Mouse (Mus musculus) heart, postnatal 14 days (tissue): ENCODE measurements around the gene Robo2. TPM values are rescaled to one million over a fixed set of nuclear protein-coding genes. Genes with fewer than 3 reads are reported as not detected.

Experiments
- DNase-seq, 2 experiments: peaks; one replicate each; pipeline ENCODE4 v3.0.0; 2021 to 2022
- intact Hi-C: fragments of 180-260 bp; cut with DNase I; formaldehyde crosslinking; loops from one replicate; pipeline ENCODE4 v1.15.1; 2025
- long read RNA-seq, 2 experiments: library from polyadenylated mRNA; stranded (forward); transcript quantifications; one replicate each; pipeline ENCODE4 v2.0.0; 2021
- total RNA-seq, 2 experiments: library from RNA; stranded (reverse); gene quantifications; 2 replicates each; pipeline ENCODE4 v1.2.3; 2021

The Robo2 gene
- total RNA-seq: 1 to 10 TPM; 1.9 to 2.4 TPM
- long read RNA-seq, experiment 1: 0 reads
- long read RNA-seq, experiment 2: 0 reads

DNA sequence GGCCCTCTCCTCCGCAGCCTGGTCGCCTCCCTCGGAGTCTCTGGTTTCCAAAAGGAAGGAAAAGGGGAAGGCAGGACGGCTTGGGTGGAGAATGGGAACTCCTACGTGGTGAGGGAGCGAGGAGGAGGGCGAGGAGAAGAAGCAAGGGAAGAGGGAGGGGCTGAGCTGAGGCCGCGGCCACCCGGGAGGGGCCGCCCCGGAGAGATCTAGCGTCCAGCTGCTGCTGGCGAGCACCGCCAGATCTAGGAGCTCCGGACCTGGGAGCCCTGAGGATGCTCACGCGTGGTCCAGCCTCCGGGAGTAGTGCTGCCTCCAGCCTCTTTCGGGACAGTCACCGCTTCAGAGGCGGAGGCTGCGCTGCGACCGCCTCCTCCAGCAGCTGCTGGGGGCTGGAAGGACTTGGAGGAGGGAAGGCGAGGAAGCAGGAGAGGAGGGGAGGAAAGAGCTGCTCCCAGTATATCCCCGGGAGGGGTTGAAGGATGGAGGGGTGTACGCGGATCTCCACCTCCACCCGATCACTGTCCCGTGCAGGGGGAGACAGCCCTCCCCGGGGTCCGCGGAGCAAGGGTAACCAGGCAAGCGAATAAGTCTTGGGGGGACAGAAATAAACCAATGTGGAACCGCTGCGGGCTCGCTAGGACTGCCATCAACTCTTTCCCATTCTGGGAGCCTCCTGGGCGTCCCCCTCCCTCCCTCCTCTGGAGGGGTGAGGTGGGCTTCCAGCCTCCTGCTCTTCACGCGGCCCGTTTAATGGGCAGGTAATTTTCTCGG, at the start of gene Robo2:
Gene Robo2 (minus strand): TSS at position 345 of the 771 bp plus-strand sequence.
- intact Hi-C loops: loop anchor here (1.0 to 5.0 kb wide), 3 partner anchors 184 to 1417 kb away; no protein-coding TSS in a partner anchor
- DNase-seq: peak; percentile 60 to 64

DNA sequence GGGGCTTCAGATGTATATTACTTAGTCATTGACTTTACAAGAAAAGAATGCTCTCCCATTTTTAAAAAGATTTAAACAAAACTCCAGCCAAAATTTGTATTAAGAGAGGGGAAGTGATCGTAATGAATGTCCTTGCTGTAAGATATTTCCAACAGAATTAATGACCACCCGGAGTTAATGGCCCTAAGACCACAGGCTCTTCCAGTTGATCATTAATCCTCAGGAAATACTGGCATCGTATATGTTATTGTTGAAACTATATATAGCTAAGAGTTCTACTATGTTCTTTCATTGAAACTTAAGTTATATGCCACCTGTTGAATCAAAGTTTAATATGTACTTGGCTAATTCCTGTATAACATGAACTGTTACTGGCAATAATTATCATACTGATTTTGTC, 46.5 kb upstream of the Robo2 start:
- DNase-seq: no peak
- intact Hi-C loops: no loop called here

DNA sequence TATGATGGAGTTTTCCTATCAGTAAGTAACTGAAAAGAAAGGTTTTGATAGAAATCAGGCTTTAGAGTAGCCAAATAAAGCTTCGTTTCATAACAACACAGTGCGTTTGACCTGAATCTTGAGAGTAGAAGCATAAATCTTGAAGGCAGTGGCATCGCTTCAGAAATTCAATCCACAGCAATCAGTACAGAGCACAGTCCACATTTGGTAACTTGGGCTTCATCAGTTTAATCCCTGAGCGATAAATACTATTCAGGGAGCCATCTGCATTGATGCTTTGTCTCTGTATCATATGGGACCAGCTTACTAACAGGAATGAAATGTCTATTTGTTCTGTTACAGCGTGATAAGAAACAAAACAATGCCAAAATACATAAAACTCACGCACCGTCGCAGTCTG, 46.1 kb upstream of the Robo2 start:
- DNase-seq: no peak
- intact Hi-C loops: no loop called here

DNA sequence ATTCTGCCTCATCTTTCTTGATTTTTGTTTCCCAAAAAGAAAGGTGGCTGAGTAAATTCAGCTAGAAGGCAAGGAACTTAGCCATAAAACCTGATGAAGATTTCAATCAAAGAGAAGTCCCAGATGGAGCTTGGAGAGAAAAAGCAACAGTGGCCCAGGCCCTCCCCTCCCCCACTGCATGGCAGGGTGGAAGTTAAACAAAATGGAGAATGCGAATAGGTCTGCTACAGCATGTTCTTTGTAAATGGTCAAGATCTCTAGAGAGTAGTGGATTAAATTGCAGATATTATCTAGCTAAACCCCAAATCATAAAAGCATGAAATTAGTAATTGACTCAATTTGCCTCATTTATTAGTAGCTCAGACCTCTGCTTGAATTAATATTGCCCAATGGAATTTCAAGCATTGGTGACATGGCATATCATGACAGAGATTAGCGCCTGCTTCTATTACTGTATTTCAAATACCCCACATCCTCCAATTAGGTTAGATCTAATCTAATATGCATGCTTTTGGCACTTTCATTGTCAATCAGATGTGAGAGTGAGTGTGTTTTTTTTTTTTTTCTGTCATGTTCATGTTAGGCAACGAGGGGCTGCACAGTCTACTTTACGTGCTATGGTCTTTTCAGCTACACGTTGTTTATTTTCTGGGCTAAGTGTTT, 45.3 kb upstream of the Robo2 start:
- DNase-seq: no peak
- intact Hi-C loops: no loop called here

DNA sequence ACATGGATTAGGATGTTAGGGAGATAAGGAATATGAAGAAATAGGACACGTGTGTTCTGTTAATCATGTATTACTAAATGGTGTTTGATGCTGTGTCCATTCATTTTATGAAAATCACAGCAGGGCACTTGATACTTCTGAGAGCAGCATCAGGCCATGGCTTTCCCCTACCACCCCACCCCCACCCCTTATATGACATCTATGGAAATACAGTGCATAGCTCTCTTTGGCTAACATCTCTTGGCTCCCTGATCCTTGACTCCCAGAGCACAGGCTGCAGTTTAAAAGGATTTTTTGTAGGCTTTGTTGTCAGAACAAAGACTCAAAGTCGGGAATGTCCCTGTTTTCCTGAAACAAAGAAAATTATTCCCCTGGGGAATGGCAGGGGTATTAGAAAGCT, 43.6 kb upstream of the Robo2 start:
- intact Hi-C loops: no loop called here
- DNase-seq: no peak

DNA sequence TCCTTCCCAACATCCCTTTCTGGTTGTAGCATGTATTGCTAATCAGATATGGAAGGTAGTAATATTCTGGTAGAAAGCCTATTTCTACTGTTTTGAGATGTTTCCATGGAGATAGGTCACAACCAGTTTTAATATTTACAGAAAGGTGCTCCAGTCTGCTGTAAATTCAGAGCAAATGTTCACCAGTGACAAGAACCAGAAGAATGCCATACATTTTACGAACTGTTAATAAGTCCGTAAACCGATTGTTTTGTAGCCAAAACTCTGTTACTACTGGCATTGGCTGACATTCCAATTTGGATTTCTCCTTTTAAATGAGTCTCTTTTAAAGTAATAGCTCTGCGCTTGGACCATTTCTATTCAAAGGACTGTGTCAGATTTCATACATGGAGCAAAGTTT, 36.4 kb upstream of the Robo2 start:
- intact Hi-C loops: no loop called here
- DNase-seq: no peak

DNA sequence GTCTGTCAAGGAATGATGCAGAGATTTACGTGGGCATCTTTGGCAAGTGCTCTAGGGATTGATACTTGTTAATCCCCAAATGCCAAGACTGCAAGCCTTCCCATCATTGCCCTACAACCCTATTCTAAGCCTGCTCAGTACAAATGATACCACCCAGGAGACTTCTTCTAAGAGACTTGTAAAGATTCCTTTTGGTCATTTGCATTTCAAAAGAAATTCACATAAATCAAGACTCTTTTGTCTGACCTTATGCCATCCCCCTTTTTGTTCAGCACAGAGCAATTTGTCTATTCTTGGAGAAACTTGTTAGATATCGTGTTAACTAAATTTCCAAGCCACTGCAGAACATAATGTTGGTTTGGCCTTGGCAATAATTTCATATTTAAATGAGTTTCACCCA, 15.4 kb upstream of the Robo2 start:
- no peak for DNase-seq
- intact Hi-C loops: no loop called here

DNA sequence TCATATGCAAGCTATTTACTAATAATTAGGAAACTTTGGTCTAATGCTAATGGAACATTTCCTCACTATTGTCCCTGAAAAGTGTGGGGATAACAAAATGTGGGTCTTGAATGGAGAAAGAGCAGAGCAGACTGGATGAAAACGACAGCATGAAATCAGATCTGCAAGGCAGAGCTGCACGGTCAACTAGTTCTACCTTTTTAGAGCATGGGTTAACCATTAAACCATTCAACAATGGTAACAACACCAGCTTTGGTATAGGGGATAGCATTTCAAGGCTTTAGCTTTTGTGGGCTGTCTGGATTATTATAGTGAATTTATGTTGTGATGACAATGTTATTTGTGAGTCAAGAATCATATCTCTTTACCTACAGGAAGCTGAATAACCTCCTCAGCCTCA, 8.7 kb upstream of the Robo2 start:
- intact Hi-C loops: no loop called here
- no peak for DNase-seq

DNA sequence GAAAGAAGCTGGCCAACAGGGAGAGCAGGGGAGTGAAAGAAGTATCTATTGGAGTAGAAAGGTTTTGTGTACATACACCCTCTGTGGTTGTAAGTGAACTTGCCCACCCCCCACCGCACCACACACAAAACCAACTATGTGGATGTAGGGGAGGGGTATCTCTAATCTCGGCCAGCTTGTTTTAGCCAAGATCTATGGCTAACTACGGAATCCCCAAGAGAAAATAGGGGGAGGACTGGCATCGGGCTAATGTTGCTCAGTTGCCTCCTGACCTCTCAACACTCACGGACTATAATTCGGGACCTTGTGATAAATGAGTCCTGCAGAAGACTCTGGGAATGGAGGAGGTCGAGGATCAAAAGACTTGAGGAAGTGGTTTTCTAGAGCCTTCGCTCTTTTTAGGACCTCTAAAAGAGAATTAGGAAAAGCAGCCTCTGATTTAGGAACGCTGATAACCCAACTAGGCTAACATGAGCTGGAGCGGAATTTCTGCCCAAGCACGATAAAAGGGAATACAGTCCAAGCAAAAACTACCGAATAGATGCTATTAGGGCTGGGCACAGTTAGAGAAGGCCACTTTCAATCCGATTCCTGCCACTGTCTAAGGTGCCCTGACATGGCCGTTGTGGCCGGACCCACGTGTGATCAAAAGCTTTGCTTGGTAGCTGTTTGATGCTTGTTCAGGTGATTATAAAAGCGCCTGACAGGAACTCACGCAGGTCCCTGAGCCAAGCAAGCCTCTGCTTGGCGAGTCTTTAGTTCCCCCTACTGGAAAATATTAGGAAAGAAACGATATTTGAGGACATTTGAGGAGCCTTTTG, 1.1 kb upstream of the Robo2 start:
- peak; percentile 8 to 31 for DNase-seq
- intact Hi-C loops: loop anchor here (1.0 to 5.0 kb wide), 2 partner anchors 185 to 1312 kb away; no protein-coding TSS in a partner anchor

DNA sequence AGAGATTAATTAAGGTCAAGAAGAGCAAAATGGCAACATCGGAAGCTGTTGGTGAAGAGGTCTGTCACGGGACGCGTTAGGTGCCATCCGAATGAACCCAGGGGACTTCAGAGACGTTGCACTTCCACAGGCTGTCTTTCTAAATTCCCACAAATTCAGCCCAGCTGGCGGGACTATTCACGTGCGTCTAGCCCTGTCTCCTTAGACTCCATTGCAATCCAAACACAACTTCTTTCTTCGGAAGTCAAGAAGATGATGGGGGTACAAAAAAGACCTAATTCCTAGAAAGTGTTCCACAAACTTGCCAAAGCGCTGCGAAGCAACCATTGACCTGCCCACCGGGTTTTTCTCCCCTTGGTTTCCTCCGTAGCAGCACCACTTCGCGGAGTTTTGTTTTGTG, 604 bp downstream of the Robo2 start:
- intact Hi-C loops: loop anchor here (2.0 to 5.0 kb wide), 2 partner anchors 184 to 1416 kb away; no protein-coding TSS in a partner anchor

DNA sequence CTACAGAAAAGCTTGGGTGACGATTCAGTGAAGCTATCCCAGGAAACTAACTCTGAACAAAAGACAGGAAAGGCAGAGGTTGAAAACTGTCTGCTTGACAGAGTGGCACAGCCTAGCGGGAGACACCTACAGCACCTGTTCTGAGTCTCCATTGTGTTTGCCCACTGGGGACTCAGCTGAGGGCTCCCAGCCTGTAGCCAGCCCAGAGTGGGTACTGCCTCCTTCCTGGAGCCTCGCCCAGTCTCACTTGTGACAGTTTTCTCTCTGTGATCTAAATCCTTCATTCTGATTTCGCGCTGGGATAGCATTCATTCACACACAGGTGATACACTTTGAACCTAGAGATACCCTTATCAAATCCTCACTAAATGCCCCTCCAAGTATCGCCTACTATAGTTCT, 1.5 kb downstream of the Robo2 start:
- intact Hi-C loops: loop anchor here (2.0 to 5.0 kb wide), 2 partner anchors 183 to 1415 kb away; no protein-coding TSS in a partner anchor
- DNase-seq: no peak

More for the DNA sequence above, 604 bp downstream of the Robo2 start:
- DNase-seq: no peak

DNA sequence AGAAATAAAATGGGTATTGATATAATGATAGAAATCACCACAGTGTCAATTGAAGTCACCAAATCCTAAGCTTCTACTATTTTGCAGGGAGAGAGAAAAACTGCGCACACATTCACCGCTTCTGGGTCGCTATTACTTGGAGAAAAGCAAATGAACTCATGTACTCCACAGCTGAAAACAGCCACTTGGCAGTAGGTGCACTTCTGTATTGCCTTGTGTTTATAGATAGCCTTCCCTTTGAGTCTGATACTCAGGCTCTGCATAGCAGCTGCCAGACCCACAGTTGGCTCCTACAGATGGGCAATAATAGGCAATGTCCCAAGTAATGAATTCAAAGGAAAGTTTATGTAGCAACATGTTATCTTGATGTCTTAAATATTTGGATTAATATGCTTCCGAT, 2.1 kb downstream of the Robo2 start:
- intact Hi-C loops: no loop called here
- DNase-seq: no peak

DNA sequence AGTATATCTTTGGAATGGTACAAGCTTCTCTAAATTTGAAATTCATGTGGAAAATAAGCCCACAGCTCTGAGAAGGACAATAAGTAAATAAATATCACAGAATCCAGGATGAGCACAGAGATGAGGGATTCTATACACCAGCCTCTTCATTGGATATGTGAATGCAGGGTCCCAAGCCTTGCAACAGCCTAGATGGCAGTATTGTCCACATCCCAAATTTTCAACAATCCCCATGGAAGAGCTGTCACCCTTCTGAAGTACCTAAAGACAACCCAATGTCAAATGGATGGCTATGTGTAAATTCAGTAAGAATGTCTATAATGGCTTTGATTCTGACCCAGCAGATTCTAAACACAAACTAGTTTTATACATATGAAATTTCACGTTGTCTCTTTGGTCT, 3.1 kb downstream of the Robo2 start:
- DNase-seq: no peak

DNA sequence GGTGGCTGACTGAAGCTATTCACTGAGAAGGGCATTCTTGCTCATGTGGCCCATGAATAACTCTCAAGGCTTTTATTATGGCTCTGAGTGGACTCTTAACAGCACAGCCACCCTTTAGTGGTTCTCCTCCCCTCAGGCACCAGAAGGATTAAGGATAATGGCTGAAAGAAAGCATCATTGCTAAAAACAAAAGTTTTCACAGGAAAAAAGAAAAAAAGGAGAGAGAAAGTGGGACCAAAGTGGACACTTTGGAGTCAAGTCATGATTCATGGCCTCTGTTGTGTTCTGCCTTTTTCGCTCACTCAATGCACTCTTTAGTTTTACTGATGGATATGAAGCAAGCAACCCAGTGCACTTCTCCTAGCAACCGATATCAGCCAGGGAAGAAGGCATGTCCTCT, 14.3 kb downstream of the Robo2 start:
- DNase-seq: no peak
- intact Hi-C loops: no loop called here

More for the DNA sequence above, 3.1 kb downstream of the Robo2 start:
- intact Hi-C loops: no loop called here

DNA sequence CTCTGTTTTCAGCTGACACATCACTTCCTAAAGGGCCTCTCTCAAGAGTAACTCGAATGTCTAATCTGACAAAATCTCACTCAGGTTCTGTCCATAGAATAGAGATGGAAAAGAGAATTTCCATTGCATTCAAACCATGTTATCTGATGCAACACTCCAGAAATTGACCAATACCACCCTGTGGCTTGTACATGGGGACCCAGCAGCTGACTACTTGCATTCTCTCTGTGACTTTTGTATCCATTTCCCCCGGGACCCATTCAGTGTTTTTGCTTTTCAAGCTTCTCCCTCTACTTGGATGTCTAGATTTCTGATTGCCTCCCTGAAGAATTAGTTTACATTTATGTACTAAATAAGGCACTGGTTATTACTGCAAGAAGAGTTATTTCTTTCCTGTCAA, 15.9 kb downstream of the Robo2 start:
- no peak for DNase-seq
- intact Hi-C loops: no loop called here

DNA sequence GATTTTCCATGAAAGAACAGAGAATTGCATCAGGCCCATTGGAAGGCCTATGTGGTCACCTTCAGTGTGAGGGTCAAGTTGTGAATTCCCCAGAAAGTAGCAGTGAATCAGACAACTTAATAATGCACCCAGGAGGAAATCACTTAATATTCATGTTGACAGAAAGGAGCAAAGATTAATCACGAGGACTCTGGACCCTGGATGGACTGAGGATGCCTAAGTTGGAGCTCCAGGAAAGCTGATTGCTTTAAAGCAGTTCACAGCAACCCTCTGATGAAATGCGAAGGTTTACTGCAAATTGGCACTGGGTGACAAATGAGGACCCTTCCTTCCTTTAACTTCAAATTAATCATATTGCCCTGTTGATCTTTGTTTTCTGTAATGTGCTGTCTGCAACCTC, 32.2 kb downstream of the Robo2 start:
- intact Hi-C loops: no loop called here
- no peak for DNase-seq

DNA sequence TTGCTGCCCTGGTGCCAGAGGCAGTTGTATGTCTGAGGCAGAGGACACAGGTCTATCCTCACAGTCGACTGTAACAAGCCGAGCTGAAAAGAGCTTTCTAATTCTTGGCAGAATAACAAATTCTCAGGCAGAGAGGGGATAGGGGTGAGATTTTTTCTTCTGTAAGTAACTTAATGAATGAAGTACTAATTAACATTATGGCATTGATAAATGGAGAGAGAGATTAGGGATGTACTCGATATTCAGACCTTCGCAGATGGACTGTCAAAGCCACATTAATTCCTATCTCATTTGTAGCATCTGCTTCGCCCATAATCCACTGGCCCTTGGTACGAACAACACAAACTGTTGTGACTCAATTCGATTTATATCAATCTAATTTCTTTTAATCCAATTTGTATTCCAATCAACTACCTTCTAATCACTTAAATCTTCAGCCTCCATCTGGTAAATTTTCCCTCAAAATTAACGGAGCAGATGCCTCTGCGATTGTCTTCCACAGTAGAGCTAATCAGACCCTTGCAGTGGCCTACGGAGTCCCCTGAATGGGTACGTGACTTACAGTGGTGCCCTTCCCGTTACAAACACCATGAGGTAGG, 36.2 kb downstream of the Robo2 start:
- no peak for DNase-seq

DNA sequence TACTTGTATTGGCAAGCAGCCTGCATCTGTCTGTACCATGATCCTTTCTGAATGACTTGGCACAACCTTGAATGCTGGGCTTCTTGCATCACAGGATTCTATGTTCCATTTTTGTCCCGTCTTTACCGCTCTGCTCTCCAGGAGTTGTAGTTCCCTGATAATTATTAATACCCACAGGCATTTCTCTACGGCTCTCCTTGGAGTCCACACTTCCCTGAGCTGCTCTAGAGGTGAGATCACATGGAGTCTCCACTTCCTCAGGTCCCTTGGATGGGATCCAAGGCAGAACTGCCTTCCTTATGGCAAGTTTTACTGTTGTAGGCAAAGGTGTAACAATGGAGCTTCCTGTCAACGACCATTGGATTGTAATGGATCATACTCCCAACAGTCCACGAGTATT, 37.1 kb downstream of the Robo2 start:
- no peak for DNase-seq
- intact Hi-C loops: no loop called here

More for the DNA sequence above, 36.2 kb downstream of the Robo2 start:
- intact Hi-C loops: no loop called here

DNA sequence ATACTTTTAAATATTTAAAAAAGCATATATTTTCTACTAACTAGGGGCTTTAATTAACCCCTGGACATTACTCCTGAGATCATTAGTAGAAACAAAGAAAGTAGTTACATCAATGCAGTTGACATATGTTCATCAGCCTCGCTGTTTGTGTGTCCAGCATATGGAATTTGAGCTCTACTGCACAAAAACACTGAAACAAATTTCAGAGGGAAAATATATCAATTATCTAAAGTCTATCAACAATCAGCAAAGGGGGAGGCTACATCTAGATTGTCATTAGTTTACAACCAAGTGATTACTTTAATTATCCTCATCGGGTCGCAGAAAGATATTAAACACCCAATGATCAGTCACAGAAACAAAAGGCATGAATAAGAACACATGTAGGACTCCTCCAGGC, 38.2 kb downstream of the Robo2 start:
- no peak for DNase-seq
- intact Hi-C loops: no loop called here

DNA sequence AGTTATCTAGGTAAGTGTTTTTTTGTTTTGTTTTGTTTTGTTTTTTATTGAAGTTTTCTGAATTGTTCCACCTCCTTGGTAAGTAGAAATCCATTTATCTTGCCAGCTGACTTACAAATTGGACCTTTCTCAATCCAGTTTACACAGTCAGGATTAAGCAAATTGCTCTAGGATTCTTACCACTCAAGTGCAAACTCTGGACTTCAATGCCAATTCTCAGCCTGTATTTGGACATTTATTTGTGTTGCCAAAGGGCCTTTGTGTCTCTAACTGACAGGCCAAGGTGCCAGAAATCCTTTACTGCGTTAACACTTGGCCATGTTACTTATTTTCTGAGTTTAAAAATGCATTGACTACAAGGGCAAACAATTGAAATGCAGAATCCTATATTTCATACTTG, 38.7 kb downstream of the Robo2 start:
- DNase-seq: no peak
- intact Hi-C loops: no loop called here

DNA sequence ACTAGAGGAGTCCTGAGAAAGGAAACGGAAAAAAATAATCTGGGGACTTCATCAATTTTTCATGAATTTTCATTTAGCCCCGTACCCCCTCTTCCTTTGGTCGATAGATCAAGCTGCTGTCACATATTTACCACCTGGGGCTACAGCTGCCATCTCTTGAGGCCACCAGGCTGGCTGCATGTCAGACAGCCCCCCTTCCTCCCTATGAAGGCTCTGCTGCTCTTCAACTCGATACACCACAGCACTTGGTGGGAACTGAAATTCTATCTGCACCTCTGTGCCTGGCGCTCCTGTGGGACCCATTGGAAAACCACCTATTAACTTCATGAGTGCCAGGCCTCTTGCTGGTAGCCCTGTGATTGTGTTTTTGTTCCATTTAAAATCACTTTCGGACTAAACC, 63.2 kb downstream of the Robo2 start:
- intact Hi-C loops: no loop called here
- DNase-seq: no peak
